Mouse (Mus musculus): ENCODE results near the gene Mss51.

DNA sequence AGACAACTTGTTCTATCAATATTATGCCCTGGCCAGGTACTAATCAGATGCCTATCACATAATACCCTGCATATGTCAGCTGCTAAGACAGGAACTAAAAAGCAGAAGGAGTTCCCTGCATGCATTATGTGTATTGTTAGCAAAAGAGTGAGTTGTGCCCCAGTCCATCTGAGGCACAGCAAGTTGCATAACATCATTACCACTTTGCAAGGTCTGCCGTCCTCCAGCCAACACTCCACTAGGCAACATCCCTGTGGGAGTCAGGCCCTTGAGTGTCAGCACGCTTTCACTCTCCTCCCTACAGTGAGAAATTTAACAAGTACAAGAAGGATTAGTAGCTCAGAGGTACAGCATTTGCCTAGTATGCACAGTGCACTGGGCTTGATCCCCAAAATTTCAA is 11.7 kb upstream of the Mss51 start:
- TF ChIP-seq POLR2A (IDR thresholded peaks at IDR 0.05; ENCODE audit: insufficient read depth, low read depth, low read length) (no peak), CTCF (IDR thresholded peaks at IDR 0.05) (no peak), EP300 (IDR thresholded peaks at IDR 0.05; ENCODE audit: insufficient read depth, low read depth, low read length) (no peak)
